Mouse (Mus musculus): Measurements from ENCODE around the gene Tmem35b.
"Not testable (repeated sequence)": the region's sequence is repeated elsewhere in the genome, so short reads cannot be mapped to it uniquely, and the experiment has no call there.

Tmem35b gene

GRCm38 (mm10) chr4:127123391-127123790 lies at the start of gene Tmem35b:
Gene Tmem35b, plus strand, starts transcription at chr4:127123691.
- in situ Hi-C loops (cut with MboI) = no loop called here

GRCm38 (mm10) chr4:127074915-127075314 lies 48.6 kb upstream of the Tmem35b start:
- in situ Hi-C loops (cut with MboI) = no loop called here

GRCm38 (mm10) chr4:127076875-127077548 lies 46.5 kb upstream of the Tmem35b start, which contains the start of gene Zmym6:
Gene Zmym6, plus strand, starts transcription at chr4:127077383.
- in situ Hi-C loops (cut with MboI) = no loop called here

GRCm38 (mm10) chr4:127080806-127081205 lies 42.7 kb upstream of the Tmem35b start:
- in situ Hi-C loops (cut with MboI) = no loop called here

GRCm38 (mm10) chr4:127083131-127083530 lies 40.4 kb upstream of the Tmem35b start:
- in situ Hi-C loops (cut with MboI) = no loop called here

GRCm38 (mm10) chr4:127085761-127086160 lies 37.7 kb upstream of the Tmem35b start:
- in situ Hi-C loops (cut with MboI) = no loop called here

- in situ Hi-C loops (cut with MboI) = no loop called here
These were observed 32.3 kb upstream of the Tmem35b start for GRCm38 (mm10) chr4:127091188-127091587.

GRCm38 (mm10) chr4:127095090-127095489 lies 28.4 kb upstream of the Tmem35b start:
- in situ Hi-C loops (cut with MboI) = no loop called here

GRCm38 (mm10) chr4:127099552-127099951 lies 23.9 kb upstream of the Tmem35b start:
- in situ Hi-C loops (cut with MboI) = not testable (repeated sequence)

GRCm38 (mm10) chr4:127107566-127107965 lies 15.9 kb upstream of the Tmem35b start:
- in situ Hi-C loops (cut with MboI) = no loop called here

- in situ Hi-C loops (cut with MboI) = no loop called here
These were observed 12.9 kb upstream of the Tmem35b start for GRCm38 (mm10) chr4:127110570-127110969.

- in situ Hi-C loops (cut with MboI) = no loop called here
These were observed 840 bp downstream of the Tmem35b start for GRCm38 (mm10) chr4:127124331-127124730.

GRCm38 (mm10) chr4:127125834-127126463 lies 2.5 kb downstream of the Tmem35b start:
- in situ Hi-C loops (cut with MboI) = no loop called here

GRCm38 (mm10) chr4:127134687-127135086 lies 11.2 kb downstream of the Tmem35b start:
- in situ Hi-C loops (cut with MboI) = no loop called here

- in situ Hi-C loops (cut with MboI) = no loop called here
These were observed 14.1 kb downstream of the Tmem35b start for GRCm38 (mm10) chr4:127137591-127137990.

GRCm38 (mm10) chr4:127138486-127138885 lies 15.0 kb downstream of the Tmem35b start:
- in situ Hi-C loops (cut with MboI) = no loop called here

- in situ Hi-C loops (cut with MboI) = no loop called here
These were observed 26.5 kb downstream of the Tmem35b start for GRCm38 (mm10) chr4:127150031-127150430.

GRCm38 (mm10) chr4:127153345-127153744 lies 29.9 kb downstream of the Tmem35b start:
- in situ Hi-C loops (cut with MboI) = no loop called here

- in situ Hi-C loops (cut with MboI) = no loop called here
These were observed 32.3 kb downstream of the Tmem35b start for GRCm38 (mm10) chr4:127155757-127156156.

GRCm38 (mm10) chr4:127157746-127158145 lies 34.3 kb downstream of the Tmem35b start:
- in situ Hi-C loops (cut with MboI) = no loop called here

- in situ Hi-C loops (cut with MboI) = no loop called here
These were observed 40.4 kb downstream of the Tmem35b start for GRCm38 (mm10) chr4:127163926-127164325.

GRCm38 (mm10) chr4:127167096-127167495 lies 43.6 kb downstream of the Tmem35b start:
- in situ Hi-C loops (cut with MboI) = no loop called here

- in situ Hi-C loops (cut with MboI) = no loop called here
These were observed 44.2 kb downstream of the Tmem35b start for GRCm38 (mm10) chr4:127167731-127168130.
